Mouse (Mus musculus) testis, adult 2 months (tissue): ENCODE results near the gene Jdp2.

Experiments used
- CTCF ChIP-seq: fragments of 200-500 bp; IDR thresholded peaks from 2 replicates; pipeline ENCODE4 v1.5.1; 2012; ENCODE audit warnings: low read depth, mild to moderate bottlenecking, inconsistent platforms, low read length, moderate library complexity; ENCODE audit not compliant: control insufficient read depth, insufficient read depth, insufficient replicate concordance
- POLR2A ChIP-seq: fragments of 200-500 bp; IDR thresholded peaks from 2 replicates; pipeline ENCODE4 v1.6.1; 2012; ENCODE audit warnings: low read depth, mild to moderate bottlenecking, inconsistent platforms, low read length, moderate library complexity; ENCODE audit not compliant: control insufficient read depth

GRCm38 (mm10) chr12:85623711-85624110 is 24.9 kb downstream of the Jdp2 start:
- no peak for TF ChIP-seq POLR2A
- TF ChIP-seq CTCF, result no peak
